Mouse (Mus musculus) heart, embryonic 11.5 days (tissue): ENCODE data around the gene Togaram1. TPM values are rescaled to one million over a fixed set of nuclear protein-coding genes. Genes with fewer than 3 reads are reported as not detected.

Experiments
- ATAC-seq: fragments of 200-750 bp; cut with Nextera tagmentation; replicated peaks from 2 replicates; pipeline ENCODE4 v1.8.0; 2017; ENCODE audit warnings: moderate library complexity; ENCODE audit not compliant: insufficient number of reproducible peaks, low FRiP score, low TSS enrichment
- H3K27ac ChIP-seq: fragments of 300-500 bp; sonication (generic); 2 replicates; pipeline ENCODE4 v1.5.1; 2014; ENCODE audit warnings: mild to moderate bottlenecking, low read depth, low read length
- H3K27me3 ChIP-seq: fragments of 300-500 bp; sonication (generic); 2 replicates; pipeline ENCODE4 v1.6.1; 2014; ENCODE audit warnings: mild to moderate bottlenecking, low read length, mixed read lengths; ENCODE audit not compliant: control insufficient read depth, insufficient read depth
- H3K36me3 ChIP-seq: fragments of 300-500 bp; sonication (generic); 2 replicates; pipeline ENCODE4 v1.6.1; 2014; ENCODE audit warnings: mild to moderate bottlenecking, low read length, moderate library complexity, mixed read lengths; ENCODE audit not compliant: control insufficient read depth, insufficient read depth
- H3K4me1 ChIP-seq: fragments of 300-500 bp; sonication (generic); 2 replicates; pipeline ENCODE4 v1.6.1; 2014; ENCODE audit warnings: low read length; ENCODE audit not compliant: control insufficient read depth, insufficient read depth
- H3K4me2 ChIP-seq: fragments of 300-500 bp; sonication (generic); 2 replicates; pipeline ENCODE4 v1.6.1; 2014; ENCODE audit warnings: mild to moderate bottlenecking, moderate library complexity
- H3K4me3 ChIP-seq: fragments of 300-500 bp; sonication (generic); 2 replicates; pipeline ENCODE4 v1.5.1; 2014; ENCODE audit warnings: low read depth, low read length
- H3K9ac ChIP-seq: fragments of 300-500 bp; sonication (generic); 2 replicates; pipeline ENCODE4 v1.6.1; 2014; ENCODE audit warnings: mild to moderate bottlenecking, low read depth, low read length, moderate library complexity
- H3K9me3 ChIP-seq: fragments of 300-500 bp; sonication (generic); replicated peaks from 2 replicates; pipeline ENCODE4 v1.6.1; 2016; ENCODE audit warnings: low read length; ENCODE audit not compliant: control insufficient read depth
- WGBS: fragments of 180-500 bp; shearing (Covaris S2); extraction: QIAGEN DNeasy Blood & Tissue Kit; methylation state at CpG from one replicate; pipeline ENCODE4 v1.1.7; 2014; ENCODE audit not compliant: insufficient replicate concordance; 5-methylcytosine and 5-hydroxymethylcytosine counted together
- polyA plus RNA-seq: library from polyadenylated mRNA; unstranded; fragments of >200 nt; fragmentation: Nextera tagmentation; extraction: Ambion mirVana; gene quantifications from 2 replicates; pipeline ENCODE4 v1.2.1, GENCODE M21; 2014

Gene Togaram1
- 21.5 and 22.4 TPM in 2 replicates for polyA plus RNA-seq

DNA sequence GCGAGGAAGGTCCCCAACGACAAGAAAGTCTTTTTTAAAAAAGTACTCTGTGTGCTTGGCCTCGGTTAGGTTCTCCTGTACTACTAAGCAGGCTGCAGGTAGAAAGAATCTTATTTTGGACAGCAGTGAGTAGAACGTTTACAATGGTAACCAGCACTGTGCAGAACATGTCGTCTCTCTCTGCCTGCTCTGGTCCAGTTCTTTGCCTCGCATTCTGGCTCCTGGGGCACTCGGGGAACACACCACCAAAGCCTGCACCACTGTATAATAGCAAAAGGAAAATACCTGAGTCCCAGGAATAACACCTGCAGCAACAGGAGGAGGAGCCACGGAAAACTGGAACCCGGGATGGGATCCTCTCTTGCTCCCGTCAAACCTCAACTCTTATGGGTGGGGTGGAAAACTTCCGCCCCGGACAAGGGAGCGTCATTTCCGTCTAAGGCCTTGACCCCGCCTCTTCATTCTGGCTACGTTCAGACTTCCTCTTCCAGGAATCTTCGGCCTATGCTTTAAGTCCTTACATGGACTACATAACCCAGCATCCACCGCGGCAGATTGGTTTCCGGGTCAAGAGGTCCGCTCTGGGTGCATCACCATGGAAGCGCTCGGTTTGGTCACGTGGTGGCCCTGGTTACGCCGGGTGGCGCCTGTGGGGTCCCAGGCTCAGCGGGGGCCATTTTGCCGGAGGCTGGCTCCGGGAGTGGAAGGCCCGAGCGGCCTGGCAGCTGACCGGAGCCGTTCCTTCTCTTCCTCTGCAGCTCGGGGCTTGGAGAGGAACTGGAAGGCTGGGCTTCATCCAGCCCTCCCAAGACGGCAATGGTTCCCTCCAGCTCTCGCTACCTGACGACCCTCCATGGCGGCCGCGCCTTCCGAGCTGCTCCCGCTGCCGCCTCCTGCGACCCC is at the start of gene Togaram1, which contains the start of gene Klhl28:
Gene Togaram1 (plus strand): TSS at position 681 of the 903 bp plus-strand sequence.
Gene Klhl28 (minus strand): TSS at position 411 of the 903 bp plus-strand sequence.
- ATAC-seq: peak; percentile 100
- H3K36me3 ChIP-seq: no peaks in the 10 kb centered on the region
- H3K4me2 ChIP-seq: peak within 1 kb of the TSS; percentile 97
- peak within 1 kb of the TSS; percentile 91 for H3K4me3 ChIP-seq
- WGBS: 0% methylated on average over 45 of the region's 45 CpGs
- H3K9ac ChIP-seq: peak within 1 kb of the TSS; percentile 92
- H3K9me3 ChIP-seq: no peaks in the 10 kb centered on the region
- no peaks in the 10 kb centered on the region; the same call in 1 of the 2 replicates for H3K4me1 ChIP-seq
- no peaks in the 10 kb centered on the region for H3K27me3 ChIP-seq
- H3K27ac ChIP-seq: peak within 1 kb of the TSS; percentile 90

- Histone ChIP-seq H3K36me3 (no peaks in the 10 kb centered on the region), H3K4me3 (no peak overlapping the region), H3K27me3 (no peaks in the 10 kb centered on the region), H3K9ac (no peak overlapping the region), H3K27ac (no peak overlapping the region), H3K9me3 (no peaks in the 10 kb centered on the region), H3K4me1 (no peaks in the 10 kb centered on the region), H3K4me2 (no peak overlapping the region)
- ATAC-seq: no peak
Measured at GRCm38 (mm10) chr12:64916735-64917134, 48.9 kb upstream of the Togaram1 start.

GRCm38 (mm10) chr12:64917578-64918471 is 47.8 kb upstream of the Togaram1 start, which contains the start of gene Gm527:
TSS of gene Gm527 (plus strand) at chr12:64917906.
- Histone ChIP-seq H3K9ac (peak within 1 kb of the TSS; percentile 82), H3K4me1 (no peaks in the 10 kb centered on the region), H3K27ac (peak within 1 kb of the TSS; percentile 64), H3K27me3 (no peaks in the 10 kb centered on the region), H3K9me3 (no peaks in the 10 kb centered on the region), H3K36me3 (no peaks in the 10 kb centered on the region), H3K4me3 (peak within 1 kb of the TSS; percentile 84), H3K4me2 (peak within 1 kb of the TSS; percentile 86)
- ATAC-seq: peak; percentile 100
- under 1% methylated on average over 63 of the region's 93 CpGs for WGBS

DNA sequence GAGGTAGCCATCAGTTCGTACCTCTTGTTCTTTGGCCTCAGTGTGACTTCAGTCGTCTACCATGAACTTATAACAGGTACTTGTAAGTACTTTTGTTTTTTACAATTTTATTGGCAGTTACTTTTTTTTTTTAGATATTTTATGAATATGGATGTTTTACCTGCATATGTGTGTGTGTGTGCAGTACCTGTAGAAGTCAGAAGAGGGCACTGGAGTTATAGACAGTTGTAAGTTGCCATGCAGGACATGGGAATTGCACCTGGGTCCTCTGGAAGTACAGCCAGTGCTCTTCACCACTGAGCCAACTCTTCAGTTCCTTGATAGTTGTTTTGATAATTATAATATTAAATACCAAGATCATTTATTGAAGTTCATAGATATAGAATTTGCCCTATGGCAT is 28.1 kb upstream of the Togaram1 start:
- Histone ChIP-seq H3K4me3 (no peak overlapping the region), H3K4me1 (no peaks in the 10 kb centered on the region), H3K9me3 (no peaks in the 10 kb centered on the region), H3K27ac (no peak overlapping the region), H3K27me3 (no peaks in the 10 kb centered on the region), H3K4me2 (no peak overlapping the region), H3K9ac (no peak overlapping the region), H3K36me3 (0 out of 2 replicates have a peak, but pooled peaks cover 2% of the 10 kb centered on the region)
- ATAC-seq: no peak
- WGBS: 85% methylated on average over 2 of the region's 2 CpGs

- no peak for ATAC-seq
- no peaks in the 10 kb centered on the region for H3K36me3 ChIP-seq
- H3K9me3 ChIP-seq: no peaks in the 10 kb centered on the region
- H3K4me3 ChIP-seq: peak overlapping the region; percentile 91
- H3K4me1 ChIP-seq: no peaks in the 10 kb centered on the region; the same call in 1 of the 2 replicates
- peak overlapping the region; percentile 85 for H3K4me2 ChIP-seq
- H3K27ac ChIP-seq: no peak overlapping the region
- WGBS: 16% methylated on average over 4 of the region's 4 CpGs
- no peaks in the 10 kb centered on the region for H3K27me3 ChIP-seq
- H3K9ac ChIP-seq: peak overlapping the region; percentile 74
Measured at GRCm38 (mm10) chr12:64964560-64964959, 1.0 kb upstream of the Togaram1 start.

GRCm38 (mm10) chr12:64966101-64966631 is 562 bp downstream of the Togaram1 start:
- Histone ChIP-seq H3K4me1 (peaks cover 3% of the 10 kb centered on the region; the same call in 1 of the 2 replicates), H3K36me3 (no peaks in the 10 kb centered on the region), H3K27me3 (no peaks in the 10 kb centered on the region), H3K9ac (peak overlapping the region; percentile 92), H3K4me2 (peak overlapping the region; percentile 97), H3K9me3 (no peaks in the 10 kb centered on the region), H3K27ac (peak overlapping the region; percentile 90), H3K4me3 (peak overlapping the region; percentile 91)
- under 1% methylated on average over 44 of the region's 44 CpGs for WGBS
- no peak; the same call in 1 of the 2 replicates for ATAC-seq

GRCm38 (mm10) chr12:64966652-64967435 is 1.2 kb downstream of the Togaram1 start:
- peak overlapping the region; percentile 97 for H3K4me2 ChIP-seq
- H3K9ac ChIP-seq: peak overlapping the region; percentile 92
- H3K4me3 ChIP-seq: peak overlapping the region; percentile 91
- H3K36me3 ChIP-seq: no peaks in the 10 kb centered on the region
- peak overlapping the region; percentile 90; the same call in 1 of the 2 replicates for H3K27ac ChIP-seq
- H3K4me1 ChIP-seq: peaks cover 5% of the 10 kb centered on the region; the same call in 1 of the 2 replicates
- no peaks in the 10 kb centered on the region for H3K9me3 ChIP-seq
- WGBS: 6% methylated on average over 19 of the region's 19 CpGs
- ATAC-seq: no peak
- H3K27me3 ChIP-seq: no peaks in the 10 kb centered on the region
